Mouse (Mus musculus): ENCODE measurements around the gene Adam33.

Gene Adam33

GRCm38 (mm10) chr2:131026941-131027340 lies 36.7 kb downstream of the Adam33 start:
- DNase-seq (ENCODE audit: low spot score), result no peak

GRCm38 (mm10) chr2:131025230-131025629 lies 38.4 kb downstream of the Adam33 start:
- DNase-seq (ENCODE audit: low spot score), result no peak

GRCm38 (mm10) chr2:131010566-131010965 lies 53.0 kb downstream of the Adam33 start:
- no peak for DNase-seq (ENCODE audit: low spot score)

GRCm38 (mm10) chr2:131009123-131009522 lies 54.5 kb downstream of the Adam33 start:
- no peak for DNase-seq (ENCODE audit: low spot score)

Data from ovary, adult 18-20 months (tissue).